Mouse (Mus musculus) heart, embryonic 11.5 days (tissue): ENCODE measurements at regions not wholly inside any gene's neighbourhood (a gene's known extent, or its start where the extent isn't known, plus 50 kb on each side); places are given as distances from the start of the nearest gene placed in this dataset.

Source experiments
- ATAC-seq: fragments of 200-750 bp; cut with Nextera tagmentation; replicated peaks from 2 replicates; pipeline ENCODE4 v1.8.0; 2017; ENCODE audit warnings: moderate library complexity; ENCODE audit not compliant: insufficient number of reproducible peaks, low FRiP score, low TSS enrichment
- H3K27ac ChIP-seq: fragments of 300-500 bp; sonication (generic); 2 replicates; pipeline ENCODE4 v1.5.1; 2014; ENCODE audit warnings: mild to moderate bottlenecking, low read depth, low read length
- H3K27me3 ChIP-seq: fragments of 300-500 bp; sonication (generic); 2 replicates; pipeline ENCODE4 v1.6.1; 2014; ENCODE audit warnings: mild to moderate bottlenecking, low read length, mixed read lengths; ENCODE audit not compliant: control insufficient read depth, insufficient read depth
- H3K36me3 ChIP-seq: fragments of 300-500 bp; sonication (generic); 2 replicates; pipeline ENCODE4 v1.6.1; 2014; ENCODE audit warnings: mild to moderate bottlenecking, low read length, moderate library complexity, mixed read lengths; ENCODE audit not compliant: control insufficient read depth, insufficient read depth
- H3K4me1 ChIP-seq: fragments of 300-500 bp; sonication (generic); 2 replicates; pipeline ENCODE4 v1.6.1; 2014; ENCODE audit warnings: low read length; ENCODE audit not compliant: control insufficient read depth, insufficient read depth
- H3K4me2 ChIP-seq: fragments of 300-500 bp; sonication (generic); 2 replicates; pipeline ENCODE4 v1.6.1; 2014; ENCODE audit warnings: mild to moderate bottlenecking, moderate library complexity
- H3K4me3 ChIP-seq: fragments of 300-500 bp; sonication (generic); 2 replicates; pipeline ENCODE4 v1.5.1; 2014; ENCODE audit warnings: low read depth, low read length
- H3K9ac ChIP-seq: fragments of 300-500 bp; sonication (generic); 2 replicates; pipeline ENCODE4 v1.6.1; 2014; ENCODE audit warnings: mild to moderate bottlenecking, low read depth, low read length, moderate library complexity
- H3K9me3 ChIP-seq: fragments of 300-500 bp; sonication (generic); replicated peaks from 2 replicates; pipeline ENCODE4 v1.6.1; 2016; ENCODE audit warnings: low read length; ENCODE audit not compliant: control insufficient read depth
- WGBS: fragments of 180-500 bp; shearing (Covaris S2); extraction: QIAGEN DNeasy Blood & Tissue Kit; methylation state at CpG from one replicate; pipeline ENCODE4 v1.1.7; 2014; ENCODE audit not compliant: insufficient replicate concordance; 5-methylcytosine and 5-hydroxymethylcytosine counted together

DNA sequence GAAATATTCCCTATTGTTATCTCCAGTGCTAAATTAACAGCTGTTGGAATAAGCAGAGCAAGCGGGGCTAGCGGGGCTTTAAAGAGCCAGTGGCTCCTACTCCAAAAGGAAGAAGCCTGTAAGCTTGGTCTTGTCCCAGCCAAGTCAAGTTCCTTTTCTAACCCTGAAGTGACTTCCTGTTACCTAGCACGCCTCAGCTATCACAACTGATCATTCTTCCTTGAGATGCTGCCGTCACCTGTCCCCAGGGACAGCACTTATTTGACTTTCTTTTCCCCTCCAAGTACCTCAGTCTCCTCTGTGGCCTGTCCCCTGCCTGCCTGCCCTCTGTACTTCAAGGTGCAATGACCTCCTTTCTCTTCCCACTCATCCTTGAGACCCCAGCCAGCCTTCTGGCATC is 57.4 kb upstream of the Cpeb4 start:
- H3K9ac ChIP-seq, result no peak overlapping the region
- ATAC-seq, result no peak
- no peak overlapping the region for H3K4me2 ChIP-seq
- no peak overlapping the region for H3K4me3 ChIP-seq
- 84% methylated on average over 4 of the region's 4 CpGs for WGBS
- no peaks in the 10 kb centered on the region for H3K36me3 ChIP-seq
- no peaks in the 10 kb centered on the region for H3K9me3 ChIP-seq
- H3K27ac ChIP-seq, result no peak overlapping the region
- H3K4me1 ChIP-seq, result peaks cover 26% of the 10 kb centered on the region
- H3K27me3 ChIP-seq, result no peaks in the 10 kb centered on the region

DNA sequence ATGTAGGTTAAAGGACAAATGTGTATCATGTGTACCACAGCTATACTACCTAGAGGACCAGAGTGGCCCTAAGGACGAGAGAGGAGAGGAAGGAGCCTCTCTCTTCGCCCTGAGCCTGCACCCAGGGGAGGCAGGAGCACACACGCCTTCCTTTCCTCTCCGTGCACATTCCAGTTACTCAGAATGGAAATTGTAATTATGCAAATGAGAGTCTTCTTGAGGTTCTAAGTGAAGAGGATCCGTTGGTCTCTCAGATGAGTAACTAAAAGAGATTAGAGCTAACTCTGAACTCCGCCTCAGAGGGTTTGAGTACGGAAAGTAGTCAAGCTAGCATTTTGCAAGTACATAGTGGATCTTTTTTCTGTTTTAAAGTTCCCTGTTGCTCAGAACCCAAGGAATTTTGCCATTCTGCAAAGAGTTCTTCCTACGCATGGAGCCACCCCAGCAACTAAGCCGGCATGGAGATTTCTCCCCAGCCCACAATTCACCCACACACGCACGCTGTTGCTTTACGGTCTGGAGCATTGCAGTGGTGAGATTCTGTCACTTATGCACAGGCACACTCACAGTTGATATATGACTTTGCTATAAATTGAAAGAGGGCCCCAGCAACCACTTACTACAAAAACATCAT is 56.0 kb upstream of the Cpeb4 start:
- Histone ChIP-seq H3K27me3 (no peaks in the 10 kb centered on the region), H3K4me2 (no peak overlapping the region), H3K9me3 (no peaks in the 10 kb centered on the region), H3K4me1 (peaks cover 13% of the 10 kb centered on the region), H3K27ac (no peak overlapping the region), H3K9ac (no peak overlapping the region), H3K4me3 (no peak overlapping the region), H3K36me3 (no peaks in the 10 kb centered on the region)
- ATAC-seq, result no peak
- 84% methylated on average over 12 of the region's 12 CpGs for WGBS

DNA sequence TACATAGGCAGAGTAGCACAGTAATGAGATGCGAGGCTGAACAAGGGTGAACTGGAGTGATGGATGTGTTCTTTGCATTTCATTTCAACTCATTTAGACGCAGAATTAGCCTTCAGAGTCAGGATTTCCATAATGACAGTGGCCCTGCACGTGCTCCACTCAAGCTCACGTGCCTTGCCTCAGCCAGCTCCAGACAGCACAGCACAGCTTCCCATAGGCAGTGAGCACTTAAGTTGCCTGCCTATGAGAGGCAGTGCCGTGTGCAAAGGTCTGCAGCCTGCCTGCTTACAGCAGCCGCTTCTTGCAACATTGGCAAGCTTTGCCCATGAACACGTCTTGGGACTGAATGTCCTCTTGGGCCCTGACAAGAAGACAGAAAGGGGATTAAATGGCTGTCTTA is 54.0 kb upstream of the Cpeb4 start:
- no peaks in the 10 kb centered on the region for H3K9me3 ChIP-seq
- H3K27ac ChIP-seq, result no peak overlapping the region
- no peak overlapping the region for H3K4me2 ChIP-seq
- H3K27me3 ChIP-seq, result no peaks in the 10 kb centered on the region
- no peak for ATAC-seq
- WGBS, result 77% methylated on average over 7 of the region's 7 CpGs
- H3K9ac ChIP-seq, result no peak overlapping the region
- no peaks in the 10 kb centered on the region; the same call in 1 of the 2 replicates for H3K4me1 ChIP-seq
- no peaks in the 10 kb centered on the region for H3K36me3 ChIP-seq
- no peak overlapping the region for H3K4me3 ChIP-seq

DNA sequence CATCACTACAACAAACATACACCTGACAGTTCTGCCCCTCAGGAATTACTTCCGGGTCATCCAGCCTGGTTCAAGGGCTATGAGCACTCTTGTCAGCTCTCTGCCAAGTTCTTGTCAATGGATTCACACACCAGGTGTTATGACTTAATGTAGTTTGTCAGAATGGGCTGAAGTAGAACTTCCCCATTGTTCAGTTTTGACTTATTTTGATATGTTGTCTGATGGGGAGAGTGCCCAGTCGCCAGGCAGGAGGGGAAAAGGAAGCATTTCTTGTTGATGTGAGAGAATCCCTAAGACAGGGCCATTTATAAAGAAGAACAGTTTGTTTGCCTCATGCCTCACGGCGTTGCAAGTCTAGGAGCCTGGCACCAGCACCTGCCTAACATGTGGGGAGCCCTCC is 52.0 kb upstream of the Cpeb4 start:
- no peak overlapping the region for H3K4me2 ChIP-seq
- WGBS, result 85% methylated on average over 4 of the region's 4 CpGs
- no peaks in the 10 kb centered on the region for H3K27me3 ChIP-seq
- no peak for ATAC-seq
- H3K27ac ChIP-seq, result no peak overlapping the region
- H3K9ac ChIP-seq, result no peak overlapping the region
- no peaks in the 10 kb centered on the region for H3K36me3 ChIP-seq
- no peaks in the 10 kb centered on the region; the same call in 1 of the 2 replicates for H3K4me1 ChIP-seq
- no peak overlapping the region for H3K4me3 ChIP-seq
- no peaks in the 10 kb centered on the region for H3K9me3 ChIP-seq

DNA sequence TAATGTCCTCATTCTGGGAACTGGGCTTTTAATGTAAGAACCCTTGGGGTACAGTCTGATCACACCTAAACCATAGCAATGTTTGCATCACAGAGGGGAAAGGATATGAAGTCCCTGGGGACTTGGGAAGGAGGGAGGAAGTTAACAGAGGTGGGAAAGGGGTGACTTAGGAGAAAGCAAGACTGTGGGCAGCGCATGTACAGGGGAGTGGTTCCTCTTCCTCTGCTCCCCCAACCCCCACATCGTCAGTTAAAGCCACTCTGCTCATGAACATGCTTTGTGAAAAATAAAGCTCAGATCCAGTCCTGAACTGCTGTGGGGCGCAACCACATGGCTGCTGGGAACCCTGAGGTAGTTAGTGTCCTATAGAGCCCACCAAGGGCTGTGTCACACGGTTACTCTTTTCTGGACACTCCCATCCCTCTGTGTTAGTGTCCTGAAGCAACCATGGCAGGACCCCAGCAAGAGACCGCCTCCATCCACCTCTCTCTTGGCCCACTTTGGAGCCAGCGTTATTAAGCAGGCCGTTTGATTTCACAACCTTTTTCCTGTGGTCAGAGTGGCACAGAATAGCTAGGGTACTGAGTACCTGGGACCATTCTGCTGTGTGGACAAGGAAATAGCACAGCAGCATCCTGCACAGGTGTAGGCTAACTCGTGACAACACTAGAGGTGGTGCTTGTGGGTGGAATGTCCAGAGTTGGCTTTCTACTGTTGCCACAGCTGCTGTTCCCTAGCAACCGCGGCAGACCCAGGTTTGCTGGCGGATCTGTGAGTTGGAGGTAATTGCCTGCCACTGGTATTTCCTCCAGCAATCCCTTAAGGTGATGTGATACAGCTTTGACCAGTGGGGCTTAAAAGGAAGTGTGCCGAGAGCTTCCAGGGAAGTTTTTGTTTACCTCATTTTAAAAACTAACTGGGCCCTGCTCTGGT is 50.3 kb upstream of the Cpeb4 start:
- Histone ChIP-seq H3K9ac (no peak overlapping the region), H3K4me3 (no peak overlapping the region), H3K36me3 (no peaks in the 10 kb centered on the region), H3K4me2 (no peak overlapping the region), H3K27ac (no peak overlapping the region), H3K9me3 (no peaks in the 10 kb centered on the region), H3K4me1 (no peaks in the 10 kb centered on the region; the same call in 1 of the 2 replicates), H3K27me3 (no peaks in the 10 kb centered on the region)
- ATAC-seq, result no peak
- WGBS, result 67% methylated on average over 12 of the region's 12 CpGs
